Mouse (Mus musculus) hindbrain, embryonic 14.5 days (tissue): ENCODE results near the gene Specc1l. TPM values are rescaled to one million over a fixed set of nuclear protein-coding genes. Genes with fewer than 3 reads are reported as not detected.

Experiments used
- ATAC-seq: fragments of 200-750 bp; cut with Nextera tagmentation; 2 replicates; pipeline ENCODE4 v1.8.0; 2017; ENCODE audit warnings: moderate number of reproducible peaks, mild to moderate bottlenecking, moderate TSS enrichment, moderate library complexity; ENCODE audit not compliant: low FRiP score
- DNase-seq: peaks from one replicate; pipeline ENCODE4 v3.0.0-alpha.2; 2015; ENCODE audit warnings: low spot score
- H3K27ac ChIP-seq: fragments of 300-500 bp; sonication (generic); 2 replicates; pipeline ENCODE4 v1.5.1; 2014; ENCODE audit warnings: mild to moderate bottlenecking, moderate library complexity
- H3K27me3 ChIP-seq: fragments of 300-500 bp; sonication (generic); 2 replicates; pipeline ENCODE4 v1.6.1; 2014; ENCODE audit warnings: mild to moderate bottlenecking, low read length, mixed read lengths; ENCODE audit not compliant: control insufficient read depth, insufficient read depth
- H3K36me3 ChIP-seq: fragments of 300-500 bp; sonication (generic); replicated peaks from 2 replicates; pipeline ENCODE4 v1.6.1; 2014; ENCODE audit not compliant: control insufficient read depth, insufficient read depth
- H3K4me1 ChIP-seq: fragments of 300-500 bp; sonication (generic); replicated peaks from 2 replicates; pipeline ENCODE4 v1.6.1; 2014; ENCODE audit warnings: antibody characterized with exemption, low read length, mixed read lengths; ENCODE audit not compliant: control insufficient read depth, insufficient read depth
- H3K4me2 ChIP-seq: fragments of 300-500 bp; sonication (generic); replicated peaks from 2 replicates; pipeline ENCODE4 v1.6.1; 2014; ENCODE audit warnings: mild to moderate bottlenecking, moderate library complexity
- H3K4me3 ChIP-seq: fragments of 300-500 bp; sonication (generic); replicated peaks from 2 replicates; pipeline ENCODE4 v1.5.1; 2014; ENCODE audit warnings: mild to moderate bottlenecking, low read length
- H3K9ac ChIP-seq: fragments of 300-500 bp; sonication (generic); 2 replicates; pipeline ENCODE4 v1.6.1; 2014
- H3K9me3 ChIP-seq: fragments of 300-500 bp; sonication (generic); 2 replicates; pipeline ENCODE4 v1.6.1; 2016; ENCODE audit warnings: low read length; ENCODE audit not compliant: control insufficient read depth
- whole genome bisulfite sequencing: fragments of 180-500 bp; shearing (Covaris S2); extraction: QIAGEN DNeasy Blood & Tissue Kit; methylation state at CpG from one replicate; pipeline ENCODE4 v1.1.7; 2014; 5-methylcytosine and 5-hydroxymethylcytosine counted together
- polyA plus RNA-seq: library from polyadenylated mRNA; unstranded; fragments of >200 nt; fragmentation: Nextera tagmentation; extraction: Ambion mirVana; gene quantifications from 2 replicates; pipeline ENCODE4 v1.2.1, GENCODE M21; 2014

Specc1l gene
- polyA plus RNA-seq, 1 experiment from 2014 or later = 23.2 TPM

- Histone ChIP-seq H3K27me3 (peaks cover 24% of the 10 kb centered on the region), H3K36me3 (peaks cover 21% of the 10 kb centered on the region), H3K4me1 (peaks cover 7% of the 10 kb centered on the region; the same call in 1 of the 2 replicates), H3K4me3 (no peak overlapping the region), H3K9me3 (no peaks in the 10 kb centered on the region), H3K4me2 (no peak overlapping the region), H3K27ac (no peak overlapping the region), H3K9ac (no peak overlapping the region)
- no peak for DNase-seq
- WGBS = 76% methylated on average over 8 of the region's 8 CpGs
- no peak for ATAC-seq
Observed at GRCm38 (mm10) chr10:75315756-75316155, 103.9 kb downstream of the Specc1l start.

GRCm38 (mm10) chr10:75316472-75316871 lies 104.6 kb downstream of the Specc1l start:
- H3K27ac ChIP-seq = no peak overlapping the region; the same call in 1 of the 2 replicates

GRCm38 (mm10) chr10:75316872-75316907 lies 104.8 kb downstream of the Specc1l start, which contains the start of gene Adora2a:
TSS of gene Adora2a (plus strand) at chr10:75316877.
- H3K36me3 ChIP-seq = peaks cover 12% of the 10 kb centered on the region
- ATAC-seq = no peak
- H3K4me3 ChIP-seq = peak within 1 kb of the TSS; percentile 35
- H3K4me1 ChIP-seq = peaks cover 7% of the 10 kb centered on the region; the same call in 1 of the 2 replicates
- H3K27ac ChIP-seq = peak within 1 kb of the TSS; percentile 51; the same call in 1 of the 2 replicates
- 2% methylated on average over 4 of the region's 4 CpGs for WGBS
- H3K4me2 ChIP-seq = peak within 1 kb of the TSS; percentile 48
- no peak for DNase-seq
- peaks cover 24% of the 10 kb centered on the region for H3K27me3 ChIP-seq
- H3K9me3 ChIP-seq = no peaks in the 10 kb centered on the region
- peak within 1 kb of the TSS; percentile 11 for H3K9ac ChIP-seq

More at GRCm38 (mm10) chr10:75316472-75316871, 104.6 kb downstream of the Specc1l start:
- peak overlapping the region; percentile 48 for H3K4me2 ChIP-seq
- H3K4me1 ChIP-seq = peaks cover 7% of the 10 kb centered on the region; the same call in 1 of the 2 replicates
- peak overlapping the region; percentile 35 for H3K4me3 ChIP-seq
- no peak for DNase-seq
- peak; percentile 26; the same call in 1 of the 2 replicates for ATAC-seq
- peaks cover 14% of the 10 kb centered on the region for H3K36me3 ChIP-seq
- peaks cover 24% of the 10 kb centered on the region for H3K27me3 ChIP-seq
- 6% methylated on average over 9 of the region's 9 CpGs for WGBS
- H3K9me3 ChIP-seq = no peaks in the 10 kb centered on the region
- H3K9ac ChIP-seq = peak overlapping the region; percentile 11

- peak overlapping the region; percentile 51; the same call in 1 of the 2 replicates for H3K27ac ChIP-seq
- H3K4me3 ChIP-seq = peak overlapping the region; percentile 35
- DNase-seq (peak; percentile 55), ATAC-seq (peak; percentile 53; the same call in 1 of the 2 replicates)
- H3K9ac ChIP-seq = peak overlapping the region; percentile 11
- H3K27me3 ChIP-seq = peaks cover 24% of the 10 kb centered on the region
- H3K9me3 ChIP-seq = no peaks in the 10 kb centered on the region
- H3K4me1 ChIP-seq = peaks cover 7% of the 10 kb centered on the region; the same call in 1 of the 2 replicates
- 2% methylated on average over 81 of the region's 81 CpGs for WGBS
- H3K4me2 ChIP-seq = peak overlapping the region; percentile 48
- H3K36me3 ChIP-seq = peaks cover 9% of the 10 kb centered on the region
Observed at GRCm38 (mm10) chr10:75316908-75317761, 105.3 kb downstream of the Specc1l start.

GRCm38 (mm10) chr10:75318206-75318605 lies 106.3 kb downstream of the Specc1l start:
- ATAC-seq (no peak), DNase-seq (no peak)
- Histone ChIP-seq H3K36me3 (no peaks in the 10 kb centered on the region), H3K9ac (no peak overlapping the region), H3K27ac (no peak overlapping the region), H3K4me1 (peaks cover 7% of the 10 kb centered on the region; the same call in 1 of the 2 replicates), H3K27me3 (peaks cover 24% of the 10 kb centered on the region), H3K4me3 (peak overlapping the region; percentile 35), H3K9me3 (no peaks in the 10 kb centered on the region), H3K4me2 (peak overlapping the region; percentile 48)
- WGBS = 86% methylated on average over 6 of the region's 6 CpGs

GRCm38 (mm10) chr10:75320321-75320720 lies 108.4 kb downstream of the Specc1l start:
- Histone ChIP-seq H3K36me3 (no peaks in the 10 kb centered on the region), H3K9ac (no peak overlapping the region), H3K27me3 (peaks cover 24% of the 10 kb centered on the region), H3K4me2 (no peak overlapping the region), H3K27ac (no peak overlapping the region), H3K4me1 (peaks cover 7% of the 10 kb centered on the region; the same call in 1 of the 2 replicates), H3K9me3 (no peaks in the 10 kb centered on the region), H3K4me3 (no peak overlapping the region)
- ATAC-seq (no peak), DNase-seq (no peak)
- WGBS = 69% methylated on average over 4 of the region's 4 CpGs

- Histone ChIP-seq H3K27me3 (peaks cover 9% of the 10 kb centered on the region), H3K4me2 (no peak overlapping the region), H3K27ac (no peak overlapping the region), H3K4me3 (no peak overlapping the region), H3K4me1 (no peaks in the 10 kb centered on the region), H3K9me3 (no peaks in the 10 kb centered on the region), H3K36me3 (no peaks in the 10 kb centered on the region), H3K9ac (no peak overlapping the region)
- no peak for DNase-seq
- ATAC-seq = no peak
- WGBS = 55% methylated on average over 6 of the region's 6 CpGs
Observed at GRCm38 (mm10) chr10:75322966-75323365, 111.1 kb downstream of the Specc1l start.

GRCm38 (mm10) chr10:75323986-75324385 lies 112.1 kb downstream of the Specc1l start:
- WGBS = 87% methylated on average over 8 of the region's 8 CpGs
- Histone ChIP-seq H3K4me2 (no peak overlapping the region), H3K9me3 (no peaks in the 10 kb centered on the region), H3K9ac (no peak overlapping the region), H3K27ac (no peak overlapping the region), H3K4me1 (no peaks in the 10 kb centered on the region), H3K4me3 (no peak overlapping the region), H3K27me3 (no peaks in the 10 kb centered on the region), H3K36me3 (no peaks in the 10 kb centered on the region)
- ATAC-seq (no peak), DNase-seq (no peak)

- Histone ChIP-seq H3K36me3 (no peaks in the 10 kb centered on the region), H3K4me2 (no peak overlapping the region), H3K27me3 (no peaks in the 10 kb centered on the region), H3K9me3 (no peaks in the 10 kb centered on the region), H3K9ac (no peak overlapping the region), H3K27ac (no peak overlapping the region), H3K4me1 (no peaks in the 10 kb centered on the region), H3K4me3 (no peak overlapping the region)
- ATAC-seq (no peak), DNase-seq (no peak)
- WGBS = 72% methylated on average over 10 of the region's 10 CpGs
Observed at GRCm38 (mm10) chr10:75324391-75324790, 112.5 kb downstream of the Specc1l start.
